Mouse (Mus musculus) ZHBTc4 (cell line): ENCODE measurements around the gene Sfswap.
A peak's percentile ranks its signal among the peaks of the same experiment; 100 is the strongest.

Experiments used
- DNase-seq: peaks from one replicate; pipeline ENCODE4 v3.0.0-alpha.2; 2011; ENCODE audit warnings: low read depth, low spot score

Gene Sfswap

DNA sequence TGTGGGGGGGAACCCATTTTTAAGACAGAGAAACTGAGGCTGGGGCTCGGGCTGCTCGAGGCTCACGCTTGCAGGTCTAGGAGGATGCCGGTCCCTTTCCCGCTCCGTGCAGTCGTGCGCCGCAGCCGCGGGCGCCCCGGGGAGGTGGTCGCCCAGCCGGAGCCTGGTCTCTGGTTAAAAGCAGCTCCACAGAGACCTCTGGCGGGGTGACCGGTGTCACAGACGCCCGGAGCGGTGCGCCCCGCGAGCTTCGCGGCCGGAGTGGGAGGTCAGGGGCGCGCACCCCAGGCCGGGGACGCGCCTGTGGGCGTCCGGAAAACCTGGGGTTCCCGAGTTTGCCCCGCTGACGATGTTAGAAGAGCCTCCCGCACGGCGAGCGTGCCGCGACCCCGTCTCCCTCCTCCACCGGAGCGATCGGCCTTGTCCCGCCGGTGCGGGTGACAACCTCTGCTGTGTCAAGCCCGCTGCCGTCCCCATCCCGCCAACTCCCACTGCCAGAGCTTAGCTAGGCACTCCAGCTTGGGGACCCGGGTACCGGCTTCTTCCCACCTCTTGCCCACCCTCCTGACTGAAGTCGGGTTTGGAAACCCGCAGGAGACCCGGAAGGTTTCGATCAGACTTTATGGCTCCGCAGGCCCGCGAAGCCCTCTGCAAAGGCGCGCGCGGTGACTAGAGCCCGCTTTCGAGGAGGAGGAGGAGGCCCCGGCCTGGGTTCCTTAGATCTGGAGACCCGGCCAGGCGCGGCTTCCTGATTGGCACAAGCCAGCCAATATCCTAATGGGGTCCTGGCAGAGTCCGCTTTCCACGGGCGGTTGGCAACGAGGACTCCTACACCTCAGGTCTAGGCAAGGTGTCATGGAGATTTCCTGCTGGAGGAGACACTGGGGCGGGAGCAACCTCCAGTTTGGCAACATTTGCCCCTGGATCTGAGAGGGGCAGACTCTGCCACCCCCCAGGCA, 83.8 kb downstream of the Sfswap start:
- peak; percentile 48 for DNase-seq

DNA sequence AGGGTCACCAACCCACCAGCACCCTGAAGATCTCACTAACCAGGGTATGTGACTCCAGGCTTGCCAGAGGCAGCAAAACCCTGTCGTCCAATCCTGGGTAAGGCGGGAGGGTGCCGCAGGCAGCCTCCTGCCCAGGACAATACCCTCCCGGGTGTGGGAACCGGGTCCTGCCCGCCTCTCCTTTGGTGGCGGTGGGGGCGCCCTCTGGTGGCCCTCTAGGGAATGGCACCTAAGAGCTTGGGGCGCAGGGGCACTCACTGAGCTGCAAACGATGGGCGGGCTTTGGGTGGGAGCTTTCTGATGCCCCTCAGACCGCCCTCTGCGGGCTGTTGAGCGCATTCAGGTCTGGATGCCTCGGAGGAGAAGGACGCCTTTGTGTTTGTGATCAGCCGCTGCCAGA, 85.0 kb downstream of the Sfswap start:
- peak; percentile 94 for DNase-seq

DNA sequence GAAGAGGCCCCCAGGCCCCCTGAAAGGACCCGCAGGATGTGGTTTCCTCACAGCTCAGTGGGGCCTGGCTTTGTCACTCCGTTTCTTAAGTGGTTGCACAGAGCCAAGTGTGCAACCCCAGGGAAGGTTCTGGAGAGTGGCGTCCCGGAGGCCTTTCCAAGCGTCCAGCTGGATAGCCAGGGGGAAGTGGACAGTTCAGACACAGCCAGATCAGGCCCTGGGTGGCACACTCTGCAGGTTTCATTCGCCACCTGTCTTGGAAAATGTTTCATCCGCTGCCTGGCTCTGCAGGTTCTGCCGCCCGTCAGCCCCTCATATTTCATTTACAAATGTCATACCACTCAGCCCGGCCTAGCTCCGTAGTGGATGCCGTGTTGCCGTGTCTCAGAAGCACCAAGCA, 85.5 kb downstream of the Sfswap start:
- DNase-seq, result no peak

DNA sequence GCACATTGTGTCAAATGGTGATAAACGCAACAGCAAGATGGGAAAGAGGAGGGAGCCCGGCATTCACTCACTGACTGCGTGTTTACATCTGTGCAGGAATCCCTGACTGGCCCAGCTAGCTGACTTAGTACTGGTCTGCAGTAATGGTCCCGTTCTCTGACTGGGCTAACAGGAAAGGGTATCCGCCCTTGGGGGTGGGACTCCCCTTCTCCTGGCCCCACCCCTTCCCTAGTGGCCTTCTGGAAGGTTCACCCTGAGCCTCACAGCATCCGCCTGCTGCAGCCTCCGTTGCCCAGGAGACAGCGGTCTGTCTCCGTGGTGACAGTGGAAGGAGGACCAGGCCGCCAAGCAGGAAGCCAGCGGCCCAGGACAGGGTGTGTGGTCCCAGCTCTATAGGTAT, 89.9 kb downstream of the Sfswap start:
- DNase-seq, result peak; percentile 72

DNA sequence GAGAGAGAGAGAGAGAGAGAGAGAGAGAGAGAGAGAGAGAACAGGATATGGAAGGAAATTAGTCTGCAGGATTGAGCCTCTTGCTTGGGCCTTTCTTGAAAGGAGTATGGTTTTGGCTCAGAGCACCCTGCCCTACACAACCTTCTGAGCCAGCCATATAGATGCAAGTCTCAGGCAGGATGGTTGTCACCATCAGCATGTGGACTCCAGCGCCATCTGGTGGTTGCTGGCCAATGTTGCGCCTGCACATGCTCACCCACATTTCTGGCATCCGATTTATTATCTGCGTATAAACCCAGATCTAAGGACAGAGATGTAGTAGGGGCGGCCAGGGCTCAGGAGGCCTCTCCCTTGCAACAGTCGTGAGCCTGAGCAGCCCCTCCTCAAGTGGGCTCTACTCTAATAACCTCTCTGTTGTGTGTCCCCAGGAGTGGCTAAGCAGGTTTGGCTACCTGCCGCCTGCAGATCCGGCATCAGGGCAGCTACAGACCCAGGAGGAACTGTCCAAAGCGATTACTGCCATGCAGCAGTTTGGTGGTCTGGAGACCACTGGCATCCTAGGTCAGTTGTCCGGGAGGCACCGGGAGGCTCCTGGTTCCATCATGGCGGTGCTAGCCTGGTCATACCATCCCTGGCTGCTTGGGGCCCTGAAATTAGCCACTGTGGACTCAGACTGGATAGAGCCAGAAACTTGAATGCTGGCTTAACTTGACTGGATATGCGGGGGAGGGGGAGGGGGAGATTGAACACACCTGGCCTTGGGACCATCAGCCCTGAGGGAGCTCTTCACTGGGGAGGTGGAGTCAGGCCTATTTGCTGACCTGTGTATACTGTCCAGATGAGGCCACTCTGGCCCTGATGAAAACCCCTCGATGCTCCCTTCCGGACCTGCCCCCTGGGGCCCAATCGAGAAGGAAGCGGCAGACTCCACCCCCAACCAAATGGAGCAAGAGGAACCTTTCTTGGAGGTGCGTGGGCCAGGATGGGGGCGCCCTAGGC, 93.4 kb downstream of the Sfswap start:
- peak; percentile 90 for DNase-seq

DNA sequence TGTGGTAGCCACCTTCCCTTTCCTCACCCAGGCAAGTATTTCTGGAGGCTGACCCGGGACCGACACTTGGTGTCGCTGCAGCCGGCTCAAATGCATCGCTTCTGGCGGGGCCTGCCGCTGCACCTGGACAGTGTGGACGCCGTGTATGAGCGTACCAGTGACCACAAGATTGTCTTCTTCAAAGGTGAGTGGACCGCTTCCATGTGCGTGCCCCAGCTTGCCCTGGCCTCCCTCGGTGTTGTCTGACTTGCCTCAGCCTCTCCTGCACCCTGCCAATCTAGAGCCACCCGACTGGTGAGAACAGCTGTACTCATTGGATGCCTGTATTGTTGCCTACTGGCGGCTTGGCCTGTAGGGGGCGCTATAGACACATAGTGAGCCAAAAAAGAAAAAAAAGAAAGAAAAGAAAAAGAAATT, 101.1 kb downstream of the Sfswap start:
- DNase-seq, result peak; percentile 81

DNA sequence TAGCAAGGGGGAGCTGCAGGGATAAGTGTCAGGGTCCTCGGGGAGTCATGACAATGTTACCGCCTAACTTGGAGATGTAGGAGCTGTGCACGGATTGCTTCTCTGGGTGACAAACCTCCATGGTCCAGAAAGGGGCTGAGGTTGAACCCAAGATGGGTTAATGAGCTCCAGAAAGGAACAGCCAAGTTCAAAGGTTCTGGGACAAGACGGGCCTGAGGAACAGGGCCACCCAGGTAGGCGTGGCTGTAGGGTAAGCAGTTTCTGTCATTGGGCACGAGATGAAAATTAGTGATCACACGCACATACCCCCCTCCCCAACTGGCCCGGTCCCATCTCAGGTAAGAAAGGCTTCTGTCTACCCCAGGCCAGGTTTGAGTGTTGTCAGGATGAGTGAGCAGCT, 106.5 kb downstream of the Sfswap start:
- no peak for DNase-seq

DNA sequence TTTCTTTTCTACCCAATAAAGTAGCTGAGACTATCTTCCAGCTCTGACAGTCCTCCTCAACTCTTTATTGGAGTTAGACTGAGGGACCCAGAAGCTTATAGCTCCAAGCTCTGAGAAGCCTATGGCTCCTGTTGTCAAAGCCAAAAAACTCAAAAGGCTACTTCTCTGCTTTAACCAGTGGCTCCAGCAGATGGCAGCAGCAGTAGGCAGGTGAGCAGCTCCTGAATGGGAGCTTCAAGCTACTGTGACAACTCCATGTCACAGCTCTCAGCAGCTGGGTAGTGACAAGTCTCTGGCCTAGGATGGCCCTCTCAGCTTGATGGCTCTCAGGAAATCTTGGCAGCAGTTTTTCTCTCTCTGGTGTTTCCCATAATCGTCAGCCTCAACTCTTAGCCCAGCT, 110.0 kb downstream of the Sfswap start:
- peak; percentile 88 for DNase-seq

DNA sequence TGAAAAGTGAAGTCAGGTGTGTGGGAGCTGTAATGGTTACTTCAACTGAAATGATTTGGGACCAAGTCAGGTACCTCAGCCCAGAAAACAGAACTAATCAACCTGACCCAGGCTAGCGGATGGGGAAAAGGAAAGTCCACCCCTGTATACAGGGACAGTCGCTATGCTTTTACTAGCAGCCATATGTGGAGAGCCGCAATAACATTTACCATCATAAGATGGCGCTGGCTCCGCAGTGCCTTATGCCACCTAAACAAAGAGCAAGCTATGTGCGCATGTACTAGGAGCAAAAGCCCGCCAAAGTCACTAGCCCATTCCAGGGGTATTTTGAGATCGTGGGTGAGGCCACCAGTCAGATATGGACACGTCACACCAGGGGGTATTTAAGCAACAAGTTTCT, 119.6 kb downstream of the Sfswap start:
- DNase-seq, result peak; percentile 30
